Mouse (Mus musculus) cerebellum, postnatal 36 days (tissue): ENCODE data around the gene Fgd3.

Experiments
- DNase-seq, 2 experiments: peaks; one replicate each; pipeline ENCODE4 v3.0.0; 2021 to 2022; ENCODE audit warnings: mixed read lengths in 2 of 2

The Fgd3 gene

DNA sequence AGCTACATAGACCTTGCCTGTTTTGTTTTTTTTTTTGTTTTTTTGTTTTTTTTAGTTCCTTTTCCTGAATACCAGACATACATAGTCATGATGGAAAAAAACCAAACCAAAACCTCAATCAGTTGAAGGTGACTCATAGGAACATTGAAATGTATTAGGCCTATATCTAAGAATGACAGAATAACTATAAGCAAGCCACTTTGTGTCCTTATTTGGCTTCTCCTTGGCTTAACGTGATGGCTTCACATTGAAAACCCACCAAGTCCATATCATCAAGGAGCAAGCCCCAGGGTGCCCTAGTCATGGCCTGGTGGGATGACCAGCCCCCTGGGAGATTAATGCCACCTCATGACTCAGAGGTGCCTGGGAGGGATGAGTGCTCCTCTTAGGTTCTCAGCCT is 19.3 kb downstream of the Fgd3 start:
- DNase-seq: no peak

GRCm38 (mm10) chr13:49298514-49299381 is 21.4 kb downstream of the Fgd3 start:
- no peak for DNase-seq

GRCm38 (mm10) chr13:49296270-49296669 is 23.8 kb downstream of the Fgd3 start:
- no peak for DNase-seq

DNA sequence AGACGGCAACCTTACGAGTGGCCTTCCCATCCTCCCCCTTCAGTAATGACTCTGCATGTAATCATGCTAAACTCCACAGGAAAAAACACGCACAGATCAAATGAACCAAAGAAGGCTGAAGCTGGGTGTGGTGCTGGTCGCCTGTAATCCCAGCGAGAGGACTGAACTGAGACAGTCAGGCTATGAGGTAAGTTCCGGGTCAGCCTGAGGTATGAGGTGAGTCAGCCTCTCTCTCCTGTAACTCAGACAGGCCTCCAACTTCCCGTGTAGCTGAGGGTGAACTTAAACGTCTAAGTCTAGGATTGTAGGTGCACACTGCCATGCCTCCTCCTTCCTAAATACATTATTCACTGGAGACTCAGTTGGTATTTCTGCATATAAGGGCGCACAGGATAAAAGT is 26.0 kb downstream of the Fgd3 start:
- no peak for DNase-seq

DNA sequence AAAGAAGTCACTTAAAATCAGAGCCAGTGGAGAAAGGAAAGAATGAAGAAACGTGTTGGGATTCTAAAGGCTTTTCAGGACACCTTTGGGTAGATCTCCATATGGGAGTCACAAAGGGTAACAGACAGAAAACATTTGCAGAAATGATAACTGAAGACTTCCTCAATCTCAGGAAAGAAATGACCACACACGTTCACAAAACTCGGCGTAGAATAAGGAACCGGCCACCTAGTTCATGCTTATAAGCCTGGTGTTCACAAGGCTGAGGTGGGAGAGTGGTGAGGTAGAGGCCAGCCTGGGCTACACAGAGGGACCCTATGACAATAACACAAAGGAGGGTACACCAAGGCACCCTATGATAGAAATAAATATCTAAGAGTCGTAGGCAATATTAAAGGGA is 28.2 kb downstream of the Fgd3 start:
- DNase-seq: no peak

- DNase-seq: peak in 1 of 2 experiments; percentile 4
These were observed 28.7 kb downstream of the Fgd3 start for GRCm38 (mm10) chr13:49291398-49291797.

DNA sequence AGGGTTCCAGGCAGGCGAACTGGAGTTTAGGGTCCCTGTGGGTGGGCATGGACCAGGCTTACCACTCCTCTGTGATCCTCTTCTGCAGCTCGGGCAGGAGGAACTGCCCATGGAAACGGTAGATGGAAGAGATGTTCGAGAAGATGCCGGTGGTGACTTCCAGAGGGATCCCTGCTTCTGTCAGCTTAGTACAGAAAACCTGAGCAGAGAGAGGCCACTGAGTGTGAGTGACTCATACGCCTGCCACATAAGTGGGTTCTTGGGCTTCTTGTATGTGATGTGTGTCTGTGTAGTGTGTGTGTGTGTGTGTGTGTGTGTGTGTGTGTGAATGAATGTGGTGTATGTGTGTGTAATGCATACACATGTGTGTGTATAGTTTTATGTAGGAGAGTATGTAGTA is 32.9 kb downstream of the Fgd3 start:
- DNase-seq: no peak

GRCm38 (mm10) chr13:49286750-49287149 is 33.4 kb downstream of the Fgd3 start:
- no peak for DNase-seq

DNA sequence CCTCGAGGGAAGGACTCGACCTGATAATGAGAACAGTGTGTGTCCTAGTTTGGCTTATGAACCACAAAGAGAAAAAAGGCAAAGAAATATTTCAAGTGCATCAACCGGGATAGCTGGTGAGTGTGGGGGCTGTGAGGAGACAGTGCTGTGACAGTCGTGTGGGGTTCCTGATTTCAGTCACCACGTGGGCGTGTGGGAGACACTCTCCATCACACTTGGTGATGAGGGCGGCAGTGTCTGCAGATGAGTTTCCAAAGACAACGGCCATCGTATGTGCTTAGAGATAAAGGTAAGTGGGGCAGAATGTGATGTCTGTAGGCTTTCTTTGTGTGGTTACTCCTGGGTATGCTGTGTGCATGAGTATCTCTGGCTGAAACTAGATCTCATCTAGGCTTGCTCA is 36.4 kb downstream of the Fgd3 start:
- no peak for DNase-seq

DNA sequence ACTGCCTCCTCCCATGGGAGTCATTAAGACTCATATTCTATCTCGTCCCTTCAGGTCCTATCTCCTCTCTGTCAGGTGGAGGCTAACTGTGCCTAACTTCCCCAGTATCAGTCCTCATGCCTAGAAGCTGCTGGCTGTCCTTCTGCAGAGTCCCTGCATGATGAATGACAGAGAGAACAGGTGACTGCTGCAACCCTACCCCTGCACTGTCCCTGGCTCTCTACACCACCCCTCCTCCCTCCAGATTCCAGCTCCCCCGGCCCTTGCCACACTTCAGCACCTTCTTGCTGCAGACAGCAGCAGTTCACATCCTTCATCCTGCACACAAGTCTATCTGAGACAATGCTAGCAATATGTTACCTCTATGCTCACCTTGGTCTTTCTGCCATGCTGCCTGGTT is 37.9 kb downstream of the Fgd3 start:
- DNase-seq: no peak

GRCm38 (mm10) chr13:49271831-49272765 is 48.0 kb downstream of the Fgd3 start:
- DNase-seq: no peak

DNA sequence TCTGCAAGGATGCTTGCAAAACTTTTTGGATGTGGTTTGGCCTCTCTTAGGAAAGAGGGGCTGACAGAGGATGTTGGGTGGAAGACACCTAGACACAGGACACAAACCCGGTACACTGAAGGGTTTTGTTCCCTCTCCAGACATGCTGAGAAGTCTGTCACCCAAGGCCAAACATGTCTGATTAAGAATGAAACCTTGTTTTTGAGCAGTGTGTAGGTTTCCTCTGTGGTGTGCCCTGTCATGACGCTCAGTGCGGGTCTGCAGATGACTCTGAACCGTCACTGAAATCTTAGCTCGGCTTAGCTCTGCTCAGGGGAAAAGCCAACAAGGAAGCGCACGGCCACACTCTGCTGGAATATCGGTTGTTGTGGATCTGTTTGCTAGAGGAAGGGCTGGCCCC is 49.6 kb downstream of the Fgd3 start:
- DNase-seq: no peak

GRCm38 (mm10) chr13:49267645-49268044 is 52.5 kb downstream of the Fgd3 start:
- DNase-seq: no peak

- DNase-seq: no peak
These were observed 59.9 kb downstream of the Fgd3 start for GRCm38 (mm10) chr13:49260036-49260722.

DNA sequence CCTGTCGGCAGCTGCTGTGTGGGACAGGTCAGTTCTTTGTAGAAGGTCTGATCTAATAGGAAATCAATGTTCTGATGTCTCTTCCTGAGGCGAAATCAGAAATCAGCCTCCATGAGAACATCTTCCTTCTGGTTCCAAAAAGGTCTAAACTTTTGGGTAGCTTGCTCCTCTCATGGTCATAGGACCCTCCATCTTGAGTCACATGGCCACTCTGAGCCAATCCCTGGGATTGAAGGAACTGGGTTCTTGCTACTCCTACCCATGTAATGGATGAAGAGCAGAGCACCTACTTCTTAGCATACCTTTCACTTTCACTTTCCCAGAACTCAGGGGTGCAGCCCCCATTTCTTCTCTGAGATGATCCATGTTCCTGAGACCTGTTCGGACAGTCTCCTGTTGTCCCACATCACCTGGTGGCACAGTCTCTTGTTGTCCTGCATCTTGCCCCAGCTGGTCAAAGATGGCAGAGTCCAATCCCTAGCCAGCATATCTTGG is 62.2 kb downstream of the Fgd3 start:
- DNase-seq: no peak

DNA sequence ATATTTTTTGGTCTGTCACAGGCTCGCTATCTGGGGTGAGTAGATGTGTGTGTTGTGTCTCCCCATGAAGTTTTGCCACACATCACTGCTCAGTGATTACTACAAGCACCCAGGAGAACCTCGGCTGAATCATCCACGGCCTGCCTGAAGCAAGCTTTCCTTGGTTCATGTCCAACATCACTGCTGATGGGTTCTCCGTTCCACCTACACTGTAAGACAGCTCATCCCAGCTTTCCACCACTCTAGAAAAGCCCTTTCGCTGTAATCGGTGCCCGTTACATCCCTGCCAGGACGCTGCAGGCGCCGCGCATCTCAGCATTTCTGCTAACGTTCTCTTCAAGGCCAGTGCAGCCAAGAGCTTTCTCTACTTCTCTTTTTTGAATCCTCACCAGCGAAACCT is 67.4 kb downstream of the Fgd3 start:
- DNase-seq: no peak

DNA sequence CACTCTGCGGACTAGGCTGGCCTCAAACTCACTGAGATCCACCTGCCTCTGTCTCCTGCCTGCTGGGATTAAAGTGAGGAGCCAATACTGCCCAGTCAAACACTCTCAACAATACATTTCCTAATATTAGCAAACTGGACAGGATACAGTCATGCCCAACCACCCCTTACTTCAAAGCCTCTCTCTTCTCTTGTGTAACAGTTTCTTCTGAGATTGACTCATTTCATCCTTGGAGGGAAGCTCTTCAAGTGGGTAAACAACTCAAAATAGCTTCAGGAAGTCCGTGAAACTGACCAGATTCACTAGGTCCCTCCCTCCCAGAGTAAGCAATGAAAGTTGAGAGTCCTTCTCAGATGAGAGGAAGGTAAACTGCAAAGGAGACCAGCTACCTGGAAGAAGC is 68.0 kb downstream of the Fgd3 start:
- DNase-seq: no peak

- DNase-seq: no peak
These were observed 69.2 kb downstream of the Fgd3 start for GRCm38 (mm10) chr13:49250716-49251517.

DNA sequence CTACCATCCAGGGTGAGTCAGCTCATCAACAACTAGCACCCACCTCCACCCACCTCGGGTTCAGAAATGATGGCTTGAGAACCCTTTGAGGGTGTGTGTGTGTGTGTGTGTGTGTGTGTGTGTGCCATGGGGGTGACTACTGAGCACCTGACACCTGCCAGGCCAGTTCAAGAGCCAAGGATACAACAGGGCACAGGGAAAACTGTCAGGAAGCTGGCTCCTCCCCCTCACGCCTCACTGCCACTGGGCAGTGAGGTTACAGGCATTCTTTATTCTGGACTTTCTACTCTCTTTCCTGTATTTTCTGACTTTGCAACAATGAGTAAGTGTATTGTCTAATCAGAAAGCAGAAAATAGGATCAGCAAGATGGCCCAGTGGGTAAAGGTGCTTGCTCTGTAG is 70.5 kb downstream of the Fgd3 start:
- no peak for DNase-seq

- DNase-seq: no peak
These were observed 71.2 kb downstream of the Fgd3 start for GRCm38 (mm10) chr13:49248923-49249322.

- DNase-seq: no peak
These were observed 71.6 kb downstream of the Fgd3 start, which contains the start of gene Susd3 for GRCm38 (mm10) chr13:49248467-49248862. Gene Susd3, minus strand, starts transcription at chr13:49248706.
